Mouse (Mus musculus) MEL (cell line): ENCODE results near the gene Folr2. TPM values are rescaled to one million over a fixed set of nuclear protein-coding genes. Genes with fewer than 3 reads are reported as not detected.

ENCODE experiments used
- DNase-seq: peaks from one replicate; pipeline ENCODE4 v3.0.0; 2011; ENCODE audit warnings: low read depth, low spot score
- H3K27ac ChIP-seq: 2 replicates; pipeline ENCODE4 v1.5.1; 2012; ENCODE audit warnings: low read depth, mild to moderate bottlenecking, control low read depth, low read length, moderate library complexity; ENCODE audit not compliant: control insufficient read depth
- H3K27me3 ChIP-seq, 2 experiments: fragments of 150-350 bp in 1 of 2; sonication (generic) in 1 of 2; 2 replicates each; pipeline ENCODE4 v1.6.1; 2012; ENCODE audit warnings: low read length in 2 of 2, mild to moderate bottlenecking in 2 of 2, improper control_type of control experiment in 1 of 2, moderate library complexity in 1 of 2; ENCODE audit not compliant: insufficient read depth in 2 of 2, control insufficient read depth in 1 of 2
- H3K36me3 ChIP-seq, 2 experiments: 2 replicates each; pipeline ENCODE4 v1.6.1; 2012 to 2014; ENCODE audit warnings: low read length in 2 of 2, improper control_type of control experiment in 1 of 2, inconsistent platforms in 1 of 2, mild to moderate bottlenecking in 1 of 2; ENCODE audit not compliant: insufficient read depth in 2 of 2, control insufficient read depth in 1 of 2
- H3K4me1 ChIP-seq, 2 experiments: fragments of 150-350 bp in 1 of 2; sonication (generic) in 1 of 2; 2 replicates each; pipeline ENCODE4 v1.6.1; 2012; ENCODE audit warnings: low read length in 2 of 2, improper control_type of control experiment in 1 of 2, mild to moderate bottlenecking in 1 of 2; ENCODE audit not compliant: insufficient read depth in 2 of 2, control insufficient read depth in 1 of 2
- H3K4me3 ChIP-seq, 2 experiments: fragments of 150-350 bp in 1 of 2; sonication (generic) in 1 of 2; 2 replicates each; pipeline ENCODE4 v1.5.1; 2012; ENCODE audit warnings: low read depth in 2 of 2, low read length in 2 of 2, mild to moderate bottlenecking in 2 of 2, moderate library complexity in 2 of 2, control low read depth in 1 of 2, improper control_type of control experiment in 1 of 2; ENCODE audit not compliant: control insufficient read depth in 1 of 2, insufficient read depth in 1 of 2
- H3K79me2 ChIP-seq: 2 replicates; pipeline ENCODE4 v1.6.1; 2012; ENCODE audit warnings: mild to moderate bottlenecking, low read length, moderate library complexity; ENCODE audit not compliant: control insufficient read depth, poor library complexity, insufficient read depth
- H3K9ac ChIP-seq: 2 replicates; pipeline ENCODE4 v1.6.1; 2012; ENCODE audit warnings: low read depth, mild to moderate bottlenecking, control low read depth, low read length, moderate library complexity; ENCODE audit not compliant: control insufficient read depth, poor library complexity, severe bottlenecking
- H3K9me3 ChIP-seq: fragments of 150-350 bp; sonication (generic); replicated peaks from 2 replicates; pipeline ENCODE4 v1.6.1; 2012; ENCODE audit warnings: mild to moderate bottlenecking, low read length, improper control_type of control experiment, moderate library complexity; ENCODE audit not compliant: insufficient read depth
- BHLHE40 ChIP-seq: IDR thresholded peaks from 2 replicates; pipeline ENCODE4 v1.6.1; 2012; ENCODE audit warnings: low read depth, mild to moderate bottlenecking, inconsistent platforms, low read length, improper control_type of control experiment, borderline replicate concordance
- CHD2 ChIP-seq: IDR thresholded peaks from 2 replicates; pipeline ENCODE4 v1.6.1; 2011; ENCODE audit warnings: low read length, improper control_type of control experiment
- GABPA ChIP-seq: IDR thresholded peaks from 2 replicates; pipeline ENCODE4 v1.6.1; 2012; ENCODE audit warnings: low read depth, mild to moderate bottlenecking, inconsistent platforms, low read length, improper control_type of control experiment, moderate library complexity
- GATA1 ChIP-seq: IDR thresholded peaks from 2 replicates; pipeline ENCODE4 v1.6.1; 2011; ENCODE audit warnings: low read depth, low read length, improper control_type of control experiment
- HCFC1 ChIP-seq: IDR thresholded peaks from 2 replicates; pipeline ENCODE4 v1.6.1; 2012; ENCODE audit warnings: low read depth, mild to moderate bottlenecking, inconsistent platforms, low read length, improper control_type of control experiment, moderate library complexity
- MAFK ChIP-seq: IDR thresholded peaks from 2 replicates; pipeline ENCODE4 v1.6.1; 2011; ENCODE audit warnings: low read depth, mild to moderate bottlenecking, low read length, improper control_type of control experiment, borderline replicate concordance
- MAX ChIP-seq: IDR thresholded peaks from 2 replicates; pipeline ENCODE4 v1.6.1; 2011; ENCODE audit warnings: low read length, improper control_type of control experiment
- MEF2A ChIP-seq: IDR thresholded peaks from 2 replicates; pipeline ENCODE4 v1.6.1; 2014; ENCODE audit warnings: low read depth, mild to moderate bottlenecking, inconsistent platforms, low read length, improper control_type of control experiment; ENCODE audit not compliant: poor library complexity, insufficient replicate concordance, severe bottlenecking; ENCODE audit errors: extremely low read depth
- MXI1 ChIP-seq: IDR thresholded peaks from 2 replicates; pipeline ENCODE4 v1.6.1; 2011; ENCODE audit warnings: mild to moderate bottlenecking, low read depth, low read length, improper control_type of control experiment
- MYC ChIP-seq: IDR thresholded peaks from 2 replicates; pipeline ENCODE4 v1.6.1; 2011; ENCODE audit warnings: low read depth, mild to moderate bottlenecking, low read length, improper control_type of control experiment, moderate library complexity
- NELFE ChIP-seq: IDR thresholded peaks from 2 replicates; pipeline ENCODE4 v1.6.1; 2011; ENCODE audit warnings: low read depth, low read length, improper control_type of control experiment
- NRF1 ChIP-seq: IDR thresholded peaks from 2 replicates; pipeline ENCODE4 v1.6.1; 2014; ENCODE audit warnings: low read depth, mild to moderate bottlenecking, inconsistent platforms, low read length, improper control_type of control experiment, moderate library complexity; ENCODE audit not compliant: poor library complexity, insufficient read depth, severe bottlenecking
- POLR2A ChIP-seq, 2 experiments: IDR thresholded peaks; 2 replicates each; pipeline ENCODE4 v1.6.1; 2011 to 2012; ENCODE audit warnings: low read length in 2 of 2, mild to moderate bottlenecking in 2 of 2, control low read depth in 1 of 2, improper control_type of control experiment in 1 of 2, low read depth in 1 of 2, moderate library complexity in 1 of 2; ENCODE audit not compliant: control insufficient read depth in 1 of 2, insufficient read depth in 1 of 2, poor library complexity in 1 of 2
- POLR2AphosphoS2 ChIP-seq: IDR thresholded peaks from 2 replicates; pipeline ENCODE4 v1.6.1; 2011; ENCODE audit warnings: low read length, improper control_type of control experiment
- RAD21 ChIP-seq: IDR thresholded peaks from 2 replicates; pipeline ENCODE4 v1.6.1; 2011; ENCODE audit warnings: mild to moderate bottlenecking, low read depth, low read length, improper control_type of control experiment
- SIN3A ChIP-seq: IDR thresholded peaks from 2 replicates; pipeline ENCODE4 v1.6.1; 2012; ENCODE audit warnings: low read length, improper control_type of control experiment, inconsistent platforms
- SMC3 ChIP-seq: IDR thresholded peaks from 2 replicates; pipeline ENCODE4 v1.6.1; 2011; ENCODE audit warnings: low read depth, low read length, improper control_type of control experiment
- TAL1 ChIP-seq: IDR thresholded peaks from 2 replicates; pipeline ENCODE4 v1.6.1; 2012; ENCODE audit warnings: mild to moderate bottlenecking, inconsistent platforms, low read length, moderate library complexity, mixed read lengths
- TBP ChIP-seq: IDR thresholded peaks from 2 replicates; pipeline ENCODE4 v1.8.0; 2011; ENCODE audit warnings: low read depth, low read length, improper control_type of control experiment
- TCF12 ChIP-seq: IDR thresholded peaks from 2 replicates; pipeline ENCODE4 v1.6.1; 2014; ENCODE audit warnings: low read depth, mild to moderate bottlenecking, inconsistent platforms, low read length, improper control_type of control experiment, moderate library complexity
- UBTF ChIP-seq: IDR thresholded peaks from 2 replicates; pipeline ENCODE4 v1.6.1; 2012; ENCODE audit warnings: low read depth, mild to moderate bottlenecking, inconsistent platforms, low read length, improper control_type of control experiment, moderate library complexity, borderline replicate concordance; ENCODE audit not compliant: insufficient read depth
- USF2 ChIP-seq, 2 experiments: IDR thresholded peaks; 2 replicates each; pipeline ENCODE4 v1.6.1; 2011 to 2012; ENCODE audit warnings: improper control_type of control experiment in 2 of 2, low read length in 2 of 2, borderline replicate concordance in 1 of 2, inconsistent platforms in 1 of 2, low read depth in 1 of 2, mild to moderate bottlenecking in 1 of 2; ENCODE audit not compliant: insufficient read depth in 1 of 2
- ZC3H11A ChIP-seq: IDR thresholded peaks from 2 replicates; pipeline ENCODE4 v1.6.1; 2012; ENCODE audit warnings: low read depth, mild to moderate bottlenecking, inconsistent platforms, low read length, improper control_type of control experiment
- ZKSCAN1 ChIP-seq: IDR thresholded peaks from 2 replicates; pipeline ENCODE4 v1.6.1; 2012; ENCODE audit warnings: low read depth, mild to moderate bottlenecking, inconsistent platforms, low read length, improper control_type of control experiment, moderate library complexity
- ZMIZ1 ChIP-seq: IDR thresholded peaks from 2 replicates; pipeline ENCODE4 v1.6.1; 2012; ENCODE audit warnings: low read depth, mild to moderate bottlenecking, inconsistent platforms, low read length, improper control_type of control experiment, moderate library complexity
- ZNF384 ChIP-seq: IDR thresholded peaks from 2 replicates; pipeline ENCODE4 v1.6.1; 2012; ENCODE audit warnings: low read depth, mild to moderate bottlenecking, inconsistent platforms, low read length, improper control_type of control experiment
- polyA plus RNA-seq, 2 experiments: library from polyadenylated mRNA; stranded (reverse) in 1 of 2; unstranded in 1 of 2; fragments of >175 nt in 1 of 2; fragments of >200 nt in 1 of 2; gene quantifications; 2 replicates each; pipeline versions ENCODE4 v1.2.1 to v1.2.4; 2012; ENCODE audit warnings: low replicate concordance in 2 of 2, low read depth in 1 of 2; ENCODE audit not compliant: insufficient read length in 2 of 2, insufficient read depth in 1 of 2, missing spikeins in 1 of 2
- total RNA-seq: library from RNA; depleted of rRNA; stranded (reverse); fragments of 300-350 nt; gene quantifications from 2 replicates; pipeline ENCODE4 v1.2.3, GENCODE M21; 2012

Gene Folr2
- total and polyA plus RNA-seq, 3 experiments, result not detected

DNA sequence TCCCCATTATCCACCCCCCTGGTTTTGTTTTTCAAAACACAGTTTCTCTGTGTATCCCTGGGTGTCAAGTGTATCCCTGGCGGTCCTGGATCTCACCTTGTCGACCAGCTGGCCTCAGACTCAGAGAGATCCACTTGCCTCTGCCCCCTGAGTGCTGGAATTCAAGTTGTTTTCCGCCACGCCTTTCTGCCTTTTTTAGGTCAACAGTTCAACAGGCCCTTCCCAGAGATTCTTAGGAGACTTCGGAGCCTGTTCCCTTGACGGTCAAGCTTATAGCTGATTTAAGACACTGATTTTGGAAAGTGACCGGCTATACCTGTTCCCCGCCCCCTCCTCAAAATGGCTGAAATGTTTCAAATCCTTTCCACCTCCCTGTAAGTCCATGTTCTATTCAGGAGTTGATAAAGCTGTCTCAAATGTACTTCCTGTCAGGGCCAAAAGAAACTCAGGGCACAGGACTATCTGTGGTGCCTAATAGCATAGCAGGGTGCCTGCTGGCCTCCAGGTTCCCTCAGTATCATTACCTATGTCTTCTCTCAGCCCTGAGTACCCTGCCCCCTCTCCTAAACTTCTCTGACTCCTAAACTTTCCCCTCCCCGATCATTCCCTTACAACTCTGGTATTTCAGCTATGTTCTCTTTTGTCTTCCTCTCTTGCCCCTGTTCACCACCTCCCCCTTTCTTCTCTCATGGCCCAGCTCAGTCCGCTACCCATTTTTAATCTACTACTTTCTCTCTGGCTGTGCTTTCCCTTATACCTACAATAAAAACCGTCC lies 9.7 kb upstream of the Folr2 start:
- no peak for TF ChIP-seq HCFC1
- TF ChIP-seq ZMIZ1, result no peak
- TF ChIP-seq ZC3H11A, result no peak
- no peak for TF ChIP-seq MXI1
- no peak for TF ChIP-seq UBTF
- TF ChIP-seq USF2 (IDR thresholded peaks at IDR 0.05; ENCODE audit: borderline replicate concordance in 1 of 2, insufficient read depth in 1 of 2, low read depth in 1 of 2, low read length in 2 of 2), result no peak
- TF ChIP-seq BHLHE40, result no peak
- no peak for TF ChIP-seq POLR2AphosphoS2
- no peak for TF ChIP-seq MAX
- TF ChIP-seq ZNF384, result no peak
- TF ChIP-seq MEF2A, result no peak
- no peak for TF ChIP-seq RAD21
- no peak for TF ChIP-seq GATA1
- no peak for TF ChIP-seq SIN3A
- Histone ChIP-seq H3K27ac (no peak overlapping the region), H3K36me3 (no peaks in the 10 kb centered on the region)

DNA sequence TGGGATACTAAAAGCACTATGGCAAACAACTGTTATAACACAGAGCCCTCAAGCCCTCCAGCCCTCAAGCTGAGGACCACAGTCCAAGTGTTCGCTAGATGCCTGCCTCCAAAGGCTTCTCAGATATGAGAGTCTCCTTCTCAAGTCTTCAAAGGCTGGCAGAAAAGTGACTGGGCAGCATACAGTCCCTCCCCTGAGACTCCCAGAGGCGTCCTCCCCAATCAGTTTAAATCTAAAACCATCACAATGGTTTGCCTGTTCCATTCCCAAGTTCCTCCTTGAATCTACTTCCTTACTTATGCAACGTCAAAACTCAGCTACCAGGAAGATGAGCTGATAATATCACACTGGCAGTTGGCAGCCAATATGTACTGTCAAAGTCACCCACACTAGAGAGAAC lies 6.4 kb upstream of the Folr2 start, which contains the start of gene Anapc15:
Anapc15 (plus strand) TSS at position 301 of the 400 bp plus-strand sequence.
- no peak for TF ChIP-seq BHLHE40
- no peak for TF ChIP-seq NRF1
- TF ChIP-seq ZKSCAN1, result no peak
- no peak for TF ChIP-seq MAX
- no peak for TF ChIP-seq MAFK
- no peak for TF ChIP-seq TBP
- TF ChIP-seq ZNF384, result no peak
- no peak for TF ChIP-seq POLR2A (IDR thresholded peaks at IDR 0.05; ENCODE audit: control insufficient read depth in 1 of 2, insufficient read depth in 1 of 2, low read depth in 1 of 2, low read length in 2 of 2, poor library complexity in 1 of 2)
- no peak for TF ChIP-seq NELFE
- no peak for TF ChIP-seq TCF12
- TF ChIP-seq HCFC1, result no peak
- TF ChIP-seq SMC3, result no peak
- TF ChIP-seq CHD2, result no peak
- TF ChIP-seq ZMIZ1, result no peak
- no peak for TF ChIP-seq GABPA
- no peak for TF ChIP-seq TAL1
- TF ChIP-seq MYC, result no peak
- TF ChIP-seq MXI1, result no peak
- TF ChIP-seq, all 39 proteins: peak for 0
- Histone ChIP-seq H3K27ac (no peak within 1 kb of the TSS), H3K9ac (no peak within 1 kb of the TSS), H3K4me3 (no peak within 1 kb of the TSS), H3K79me2 (no peaks in the 10 kb centered on the region), H3K36me3 (no peaks in the 10 kb centered on the region), H3K27me3 (no peaks in the 10 kb centered on the region), H3K9me3 (no peaks in the 10 kb centered on the region), H3K4me1 (peaks cover 0 to 1% of the 10 kb centered on the region in 2 experiments; a peak in 1 of 4 replicates)
- DNase-seq, result no peak

More for the DNA sequence above, 9.7 kb upstream of the Folr2 start:
- no peak overlapping the region for H3K9ac ChIP-seq
- H3K4me1 ChIP-seq, result no peaks in the 10 kb centered on the region
- H3K4me3 ChIP-seq, result no peak overlapping the region
- DNase-seq, result no peak
- no peaks in the 10 kb centered on the region; a peak in 1 of 4 replicates for H3K27me3 ChIP-seq
- H3K9me3 ChIP-seq, result no peaks in the 10 kb centered on the region
- H3K79me2 ChIP-seq, result no peaks in the 10 kb centered on the region
